Mouse (Mus musculus) C2C12 (cell line): ENCODE measurements around the gene Prdm11.

Experiments
- CTCF ChIP-seq: IDR thresholded peaks from one replicate; pipeline ENCODE4 v1.5.1; 2011; ENCODE audit not compliant: control insufficient read depth, insufficient read depth, insufficient read length
- MAX ChIP-seq: IDR thresholded peaks from one replicate; pipeline ENCODE4 v1.6.1; 2011; ENCODE audit warnings: mild to moderate bottlenecking, control low read depth
- MYOD1 ChIP-seq: IDR thresholded peaks from one replicate; pipeline ENCODE4 v1.6.1; 2011; ENCODE audit warnings: low read depth; ENCODE audit not compliant: control insufficient read depth, insufficient read length
- USF1 ChIP-seq: IDR thresholded peaks from one replicate; pipeline ENCODE4 v1.6.1; 2011; ENCODE audit warnings: low read depth, mild to moderate bottlenecking, control low read depth, moderate library complexity

DNA sequence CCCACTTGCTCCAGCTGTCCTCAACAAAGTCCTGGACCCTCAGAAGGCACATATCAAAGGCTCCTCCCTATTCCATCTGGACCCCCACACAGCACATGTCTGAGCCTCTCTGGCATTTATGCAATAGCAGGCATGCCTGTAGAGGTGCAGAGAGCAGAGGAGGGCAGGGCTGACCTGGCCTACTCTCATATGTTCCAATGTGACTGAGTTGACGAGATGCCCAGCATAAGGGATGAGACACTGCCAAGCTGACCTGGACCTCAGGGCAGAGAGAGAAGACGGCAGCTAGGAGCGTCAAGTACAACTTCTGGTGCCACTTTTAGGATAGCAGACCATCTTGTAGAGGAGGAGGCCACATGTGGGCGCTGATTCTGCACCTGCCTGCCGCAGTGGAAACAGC is 54.0 kb downstream of the Prdm11 start:
- TF ChIP-seq CTCF (no peak), MYOD1 (no peak), MAX (no peak), USF1 (no peak)
